Mouse (Mus musculus) layer of hippocampus, adult 2 months (tissue): ENCODE results near the gene Lrrc25. TPM values are rescaled to one million over a fixed set of nuclear protein-coding genes. Genes with fewer than 3 reads are reported as not detected.

Source experiments
- DNase-seq, 2 experiments: peaks; one replicate each; pipeline ENCODE4 v3.0.0; 2022; ENCODE audit warnings: low spot score in 2 of 2
- H3K27ac ChIP-seq: fragments of 200-600 bp; 2 replicates; pipeline ENCODE4 v1.8.1; 2022
- H3K4me3 ChIP-seq: fragments of 200-600 bp; 2 replicates; pipeline ENCODE4 v1.8.1; 2022; ENCODE audit warnings: mild to moderate bottlenecking
- CTCF ChIP-seq: fragments of 200-600 bp; conservative IDR thresholded peaks from 2 replicates; pipeline ENCODE4 v1.8.1; 2022; ENCODE audit warnings: antibody characterized with exemption, mild to moderate bottlenecking, moderate library complexity
- total RNA-seq, 2 experiments: library from RNA; stranded (reverse); gene quantifications; 2 replicates each; pipeline ENCODE4 v1.2.3; 2021

Gene Lrrc25
- total RNA-seq, 2 experiments from 2014 or later = 0.54 to 0.97 TPM

GRCm38 (mm10) chr8:70632346-70632892 is 16.5 kb downstream of the Lrrc25 start, which contains the start of gene Gdf15:
TSS of gene Gdf15 (minus strand) at chr8:70632456.
- TF ChIP-seq CTCF = no peak
- H3K4me3 ChIP-seq = no peak within 1 kb of the TSS
- no peak for DNase-seq
- no peak within 1 kb of the TSS for H3K27ac ChIP-seq

DNA sequence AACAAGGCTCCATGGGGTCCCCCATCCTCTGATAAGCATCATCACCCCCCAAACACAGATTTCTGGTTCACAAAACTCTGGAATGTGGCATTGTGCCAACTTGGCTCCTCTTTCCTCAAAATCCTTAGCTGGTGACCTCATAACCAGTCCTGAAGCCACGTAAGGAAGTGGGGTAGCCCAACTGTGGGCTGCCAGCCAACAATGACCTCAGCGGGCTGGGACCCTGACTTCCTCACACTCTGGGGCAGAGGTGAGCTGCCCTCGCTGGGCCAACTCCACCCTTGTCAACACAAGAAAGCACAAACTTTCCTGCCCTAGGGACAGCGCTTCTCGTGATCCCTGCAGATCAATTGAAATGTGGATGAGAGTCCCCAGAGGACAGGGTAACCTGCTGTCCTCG is 18.1 kb downstream of the Lrrc25 start:
- Histone ChIP-seq H3K4me3 (no peak overlapping the region), H3K27ac (no peak overlapping the region)
- TF ChIP-seq CTCF = no peak
- no peak for DNase-seq

DNA sequence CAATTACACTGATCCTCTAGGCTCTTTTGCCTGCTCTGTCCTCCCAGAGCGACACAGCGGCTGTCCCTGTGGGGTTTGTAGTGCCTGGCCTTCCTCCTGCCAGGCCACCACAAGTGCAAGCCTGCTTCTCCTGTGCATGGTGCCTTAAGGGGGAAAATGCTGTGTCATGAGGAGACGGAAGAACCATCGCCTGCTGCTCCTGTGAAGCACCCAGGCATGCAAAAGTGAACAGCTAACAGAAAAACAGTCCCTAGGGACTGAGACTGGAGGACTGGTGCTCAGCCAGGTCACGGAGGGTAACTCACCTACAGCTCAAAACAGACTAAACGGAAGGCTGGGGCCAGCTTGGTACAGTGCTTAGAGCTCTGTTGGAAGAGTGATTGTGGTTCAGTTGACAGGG is 19.6 kb downstream of the Lrrc25 start:
- H3K4me3 ChIP-seq = no peak overlapping the region
- no peak for DNase-seq
- no peak overlapping the region for H3K27ac ChIP-seq
- no peak for TF ChIP-seq CTCF

DNA sequence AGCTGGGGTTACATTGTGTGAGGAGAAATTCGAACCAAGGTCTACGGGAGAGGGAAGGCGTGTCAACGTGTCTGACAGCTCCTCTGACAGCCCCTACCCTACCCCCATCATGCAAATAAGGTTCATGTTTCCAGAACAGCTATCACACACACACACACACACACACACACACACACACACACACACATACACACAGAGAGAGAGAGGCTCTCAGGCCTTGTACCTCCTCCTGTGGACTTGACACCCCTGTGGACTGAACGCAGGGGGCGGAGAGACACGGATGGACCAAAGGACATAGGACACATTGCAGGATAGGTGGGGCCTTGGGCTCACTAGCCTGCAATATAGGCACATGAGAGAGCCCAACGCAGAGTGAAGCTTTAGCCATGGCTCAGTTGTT is 20.9 kb downstream of the Lrrc25 start:
- DNase-seq = no peak
- Histone ChIP-seq H3K27ac (no peak overlapping the region), H3K4me3 (no peak overlapping the region)
- no peak for TF ChIP-seq CTCF

GRCm38 (mm10) chr8:70638752-70639151 is 22.8 kb downstream of the Lrrc25 start:
- no peak for DNase-seq
- Histone ChIP-seq H3K4me3 (no peak overlapping the region), H3K27ac (no peak overlapping the region)
- TF ChIP-seq CTCF = no peak

DNA sequence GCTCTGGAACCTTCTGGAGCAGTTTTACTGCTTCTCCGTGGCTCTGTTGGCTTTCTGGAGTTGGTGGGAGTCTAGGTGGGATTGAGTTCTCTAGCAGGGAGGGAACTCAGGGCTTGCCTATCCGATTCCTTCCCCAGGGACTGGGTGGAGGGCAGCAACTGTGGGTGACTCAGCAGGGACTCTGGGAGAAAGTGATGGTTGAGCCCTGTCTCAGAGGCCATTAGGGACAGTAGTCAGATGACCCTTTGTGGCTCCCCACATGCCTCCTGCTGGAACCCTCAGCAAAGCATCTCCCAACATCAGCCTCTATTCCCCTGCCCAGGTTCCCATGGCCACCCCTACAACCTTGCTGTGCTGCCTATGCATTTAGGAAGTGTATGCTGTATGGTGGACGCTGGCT is 27.1 kb downstream of the Lrrc25 start:
- no peak for TF ChIP-seq CTCF
- H3K4me3 ChIP-seq = no peak overlapping the region
- no peak overlapping the region for H3K27ac ChIP-seq
- no peak for DNase-seq

- H3K27ac ChIP-seq = no peak overlapping the region
- H3K4me3 ChIP-seq = no peak overlapping the region
- peak; percentile 62 for TF ChIP-seq CTCF
- no peak for DNase-seq
Observed at GRCm38 (mm10) chr8:70644065-70644464, 28.1 kb downstream of the Lrrc25 start.

GRCm38 (mm10) chr8:70645501-70646224 is 29.7 kb downstream of the Lrrc25 start:
- no peak for TF ChIP-seq CTCF
- DNase-seq = no peak
- Histone ChIP-seq H3K4me3 (no peak overlapping the region), H3K27ac (no peak overlapping the region)

DNA sequence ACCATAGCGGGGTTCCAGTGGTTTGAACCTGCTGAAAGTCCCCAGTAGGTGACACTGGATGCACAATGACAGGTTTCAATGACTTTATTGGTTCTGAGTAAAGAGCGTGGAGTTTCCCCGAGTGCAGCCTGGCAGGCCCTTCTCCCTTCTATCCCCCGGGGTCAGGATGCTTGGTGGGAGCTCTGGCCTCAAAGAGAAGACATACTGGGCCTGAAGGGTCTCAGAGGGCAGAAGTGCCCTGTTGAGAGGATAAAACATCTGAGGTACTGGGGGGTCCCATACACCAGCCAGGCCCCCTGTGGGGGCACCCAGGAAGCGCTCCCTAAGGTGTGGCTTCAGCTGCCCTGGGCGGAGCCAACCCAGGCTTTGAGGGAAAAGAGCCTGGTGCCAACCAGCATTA is 30.4 kb downstream of the Lrrc25 start:
- Histone ChIP-seq H3K27ac (no peak overlapping the region), H3K4me3 (no peak overlapping the region)
- TF ChIP-seq CTCF = no peak
- DNase-seq = no peak

DNA sequence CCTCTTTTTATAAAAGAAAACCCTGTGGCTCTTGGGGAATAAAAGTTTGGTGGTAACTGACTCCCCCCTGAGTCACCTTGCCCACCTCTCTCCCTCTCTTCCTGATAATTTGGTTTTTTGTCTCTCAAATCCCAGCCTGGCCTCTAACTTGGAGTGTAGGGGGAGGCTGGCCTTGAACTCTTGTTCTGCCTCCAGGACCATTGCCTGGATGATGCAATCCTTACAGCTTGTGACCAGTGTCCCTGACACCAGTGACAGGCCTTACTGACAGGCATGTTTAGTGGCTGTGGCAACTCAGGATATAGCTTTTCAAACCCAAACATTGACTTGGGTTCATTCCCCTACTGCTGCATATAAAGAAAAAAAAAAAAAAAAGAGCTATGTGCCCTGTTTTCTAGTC is 30.8 kb downstream of the Lrrc25 start:
- TF ChIP-seq CTCF = no peak
- Histone ChIP-seq H3K4me3 (no peak overlapping the region), H3K27ac (no peak overlapping the region)
- DNase-seq = no peak

DNA sequence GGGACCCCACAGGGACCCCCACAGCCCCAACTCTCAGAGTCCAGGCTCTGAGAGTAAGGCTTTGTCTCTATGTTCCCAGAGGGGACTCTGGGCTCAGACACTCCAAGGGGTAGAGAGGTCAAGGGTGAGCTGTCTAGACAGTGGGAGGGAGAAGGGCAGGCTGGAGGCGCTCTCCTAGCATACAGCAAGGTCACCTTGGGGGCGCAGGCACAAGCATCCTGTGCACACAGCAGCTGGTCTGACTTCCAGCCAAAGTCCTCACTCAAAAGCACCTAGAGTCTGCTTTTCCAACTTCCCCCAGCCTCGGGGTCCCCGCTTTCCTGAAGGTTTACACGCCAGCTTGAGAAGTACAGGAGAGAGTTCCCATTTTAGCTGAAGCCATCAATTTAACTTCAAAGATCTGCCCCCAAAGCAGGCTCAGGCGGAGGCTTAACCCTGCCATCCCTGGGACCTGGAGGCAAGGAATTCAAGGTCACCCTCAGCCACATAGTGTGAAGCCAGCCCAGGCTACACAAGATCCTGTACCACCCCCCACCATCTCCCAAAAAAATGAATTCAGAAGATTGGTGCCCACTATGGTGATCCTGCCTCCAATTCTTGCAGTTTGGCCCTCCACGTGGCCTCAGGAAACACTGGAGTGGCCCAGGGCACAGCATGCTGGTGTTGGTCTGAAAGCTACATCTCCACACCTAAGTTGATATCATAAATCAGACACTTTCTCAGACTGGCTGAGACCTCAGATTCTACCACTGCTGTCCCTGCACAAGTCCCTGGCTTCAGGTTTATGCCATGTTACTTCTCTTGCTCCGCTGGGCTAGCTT is 31.6 kb downstream of the Lrrc25 start:
- H3K27ac ChIP-seq = no peak overlapping the region
- no peak for DNase-seq

DNA sequence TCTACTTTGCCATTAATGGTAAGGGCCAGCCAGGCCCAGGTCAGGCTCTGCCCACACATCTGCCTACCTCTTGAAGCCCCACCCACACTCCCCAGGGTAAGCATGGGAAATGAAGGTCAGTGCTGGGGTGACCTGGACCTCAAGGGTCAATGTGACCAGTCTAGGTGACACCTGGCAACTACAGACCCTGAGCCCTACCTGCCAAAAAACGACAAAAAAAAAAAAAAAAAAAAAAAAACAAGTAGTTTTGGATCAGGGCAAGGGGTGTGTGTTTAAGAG is 32.1 kb downstream of the Lrrc25 start:
- TF ChIP-seq CTCF = no peak
- no peak overlapping the region for H3K27ac ChIP-seq

More for the DNA sequence above, 31.6 kb downstream of the Lrrc25 start:
- no peak overlapping the region for H3K4me3 ChIP-seq
- TF ChIP-seq CTCF = no peak

GRCm38 (mm10) chr8:70648921-70649320 is 33.0 kb downstream of the Lrrc25 start:
- H3K27ac ChIP-seq = peak overlapping the region; percentile 75

More for the DNA sequence above, 32.1 kb downstream of the Lrrc25 start:
- no peak for DNase-seq
- H3K4me3 ChIP-seq = no peak overlapping the region

More at GRCm38 (mm10) chr8:70648921-70649320, 33.0 kb downstream of the Lrrc25 start:
- TF ChIP-seq CTCF = no peak
- DNase-seq = no peak
- H3K4me3 ChIP-seq = no peak overlapping the region
